Mouse (Mus musculus) testis, adult 2 months (tissue): ENCODE data around the gene Iqce.

Experiments
- CTCF ChIP-seq: fragments of 200-500 bp; IDR thresholded peaks from 2 replicates; pipeline ENCODE4 v1.5.1; 2012; ENCODE audit warnings: low read depth, mild to moderate bottlenecking, inconsistent platforms, low read length, moderate library complexity; ENCODE audit not compliant: control insufficient read depth, insufficient read depth, insufficient replicate concordance
- POLR2A ChIP-seq: fragments of 200-500 bp; IDR thresholded peaks from 2 replicates; pipeline ENCODE4 v1.6.1; 2012; ENCODE audit warnings: low read depth, mild to moderate bottlenecking, inconsistent platforms, low read length, moderate library complexity; ENCODE audit not compliant: control insufficient read depth

DNA sequence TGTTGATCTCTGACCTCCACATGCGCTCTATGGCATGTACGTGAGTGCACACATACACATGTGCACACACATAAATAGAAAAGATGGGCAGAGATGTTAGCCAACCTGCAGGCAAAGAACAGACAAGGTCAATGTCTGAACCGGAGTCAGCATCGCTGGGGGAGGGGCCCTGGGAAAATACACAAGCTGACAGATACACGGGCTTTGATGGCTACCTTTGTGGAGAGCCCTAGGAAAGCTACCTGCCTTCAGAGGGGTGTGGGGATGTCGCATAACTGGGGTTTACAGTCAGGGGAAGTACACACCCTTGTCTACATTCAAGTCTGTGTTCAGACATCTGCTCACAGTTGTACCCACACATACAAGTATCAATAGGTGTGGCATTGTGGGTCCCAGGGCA is 63.7 kb downstream of the Iqce start:
- TF ChIP-seq CTCF: no peak
- no peak for TF ChIP-seq POLR2A
